Mouse (Mus musculus) liver, embryonic 11.5 days (tissue): ENCODE results near the gene 4921524J17Rik. TPM values are rescaled to one million over a fixed set of nuclear protein-coding genes. Genes with fewer than 3 reads are reported as not detected.
A peak's percentile ranks its signal among the peaks of the same experiment; 100 is the strongest.

Source experiments
- ATAC-seq: fragments of 200-750 bp; cut with Nextera tagmentation; replicated peaks from 2 replicates; pipeline ENCODE4 v1.8.0; 2017; ENCODE audit warnings: moderate number of reproducible peaks, mild to moderate bottlenecking, moderate TSS enrichment, moderate library complexity; ENCODE audit not compliant: low FRiP score
- DNase-seq: peaks from one replicate; pipeline ENCODE4 v3.0.0-alpha.2; 2017; ENCODE audit warnings: low spot score
- H3K27ac ChIP-seq: fragments of 300-500 bp; sonication (generic); 2 replicates; pipeline ENCODE4 v1.5.1; 2014; ENCODE audit warnings: mild to moderate bottlenecking, low read depth, low read length, control low read depth
- H3K27me3 ChIP-seq: fragments of 300-500 bp; sonication (generic); replicated peaks from 2 replicates; pipeline ENCODE4 v1.6.1; 2014; ENCODE audit warnings: low read length, mixed read lengths; ENCODE audit not compliant: control insufficient read depth, insufficient read depth
- H3K36me3 ChIP-seq: fragments of 300-500 bp; sonication (generic); 2 replicates; pipeline ENCODE4 v1.6.1; 2014; ENCODE audit warnings: mild to moderate bottlenecking, low read length, moderate library complexity, mixed read lengths; ENCODE audit not compliant: control insufficient read depth, insufficient read depth
- H3K4me1 ChIP-seq: fragments of 300-500 bp; sonication (generic); replicated peaks from 2 replicates; pipeline ENCODE4 v1.6.1; 2014; ENCODE audit warnings: low read length, mixed read lengths; ENCODE audit not compliant: control insufficient read depth, insufficient read depth
- H3K4me2 ChIP-seq: fragments of 300-500 bp; sonication (generic); 2 replicates; pipeline ENCODE4 v1.6.1; 2014; ENCODE audit warnings: mild to moderate bottlenecking, control low read depth, moderate library complexity
- H3K4me3 ChIP-seq: fragments of 300-500 bp; sonication (generic); 2 replicates; pipeline ENCODE4 v1.5.1; 2014; ENCODE audit warnings: low read depth, low read length, control low read depth
- H3K9ac ChIP-seq: fragments of 300-500 bp; sonication (generic); 2 replicates; pipeline ENCODE4 v1.6.1; 2014; ENCODE audit warnings: low read depth, low read length, control low read depth
- H3K9me3 ChIP-seq: fragments of 300-500 bp; sonication (generic); 2 replicates; pipeline ENCODE4 v1.6.1; 2016; ENCODE audit warnings: low read length, inconsistent platforms, mixed read lengths; ENCODE audit not compliant: control insufficient read depth
- WGBS: fragments of 180-500 bp; shearing (Covaris S2); extraction: QIAGEN DNeasy Blood & Tissue Kit; methylation state at CpG from one replicate; pipeline ENCODE4 v1.1.7; 2014; 5-methylcytosine and 5-hydroxymethylcytosine counted together
- polyA plus RNA-seq: library from polyadenylated mRNA; unstranded; fragments of >200 nt; fragmentation: Nextera tagmentation; extraction: Ambion mirVana; gene quantifications from 2 replicates; pipeline ENCODE4 v1.2.1, GENCODE M21; 2014

The 4921524J17Rik gene
- polyA plus RNA-seq, 1 experiment from 2014 or later, result 38.3 TPM

GRCm38 (mm10) chr8:85472800-85473199 is 40.2 kb upstream of the 4921524J17Rik start:
- no peak overlapping the region for H3K4me2 ChIP-seq
- H3K9ac ChIP-seq, result no peak overlapping the region
- no peaks in the 10 kb centered on the region for H3K27me3 ChIP-seq
- no peaks in the 10 kb centered on the region for H3K36me3 ChIP-seq
- DNase-seq, result no peak
- H3K4me3 ChIP-seq, result no peak overlapping the region
- no peak for ATAC-seq
- H3K4me1 ChIP-seq, result no peaks in the 10 kb centered on the region
- H3K9me3 ChIP-seq, result no peaks in the 10 kb centered on the region
- 68% methylated on average over 6 of the region's 6 CpGs for WGBS
- H3K27ac ChIP-seq, result no peak overlapping the region

- Histone ChIP-seq H3K27me3 (no peaks in the 10 kb centered on the region), H3K9me3 (no peaks in the 10 kb centered on the region), H3K4me1 (no peaks in the 10 kb centered on the region), H3K27ac (no peak overlapping the region), H3K9ac (no peak overlapping the region), H3K4me3 (no peak overlapping the region), H3K36me3 (no peaks in the 10 kb centered on the region), H3K4me2 (no peak overlapping the region)
- ATAC-seq (no peak), DNase-seq (no peak)
- WGBS, result 71% methylated on average over 8 of the region's 8 CpGs
These were observed 38.1 kb upstream of the 4921524J17Rik start for GRCm38 (mm10) chr8:85470753-85471152.

GRCm38 (mm10) chr8:85466056-85466455 is 33.4 kb upstream of the 4921524J17Rik start:
- H3K4me1 ChIP-seq, result peaks cover 2% of the 10 kb centered on the region; the same call in 1 of the 2 replicates
- no peak for ATAC-seq
- no peak overlapping the region for H3K4me2 ChIP-seq
- no peak overlapping the region for H3K4me3 ChIP-seq
- no peak for DNase-seq
- no peak overlapping the region for H3K9ac ChIP-seq
- WGBS, result 75% methylated on average over 4 of the region's 4 CpGs
- no peaks in the 10 kb centered on the region for H3K9me3 ChIP-seq
- no peaks in the 10 kb centered on the region for H3K27me3 ChIP-seq
- H3K36me3 ChIP-seq, result no peaks in the 10 kb centered on the region
- H3K27ac ChIP-seq, result no peak overlapping the region

- H3K4me1 ChIP-seq, result peaks cover 2% of the 10 kb centered on the region; the same call in 1 of the 2 replicates
- no peak overlapping the region for H3K4me3 ChIP-seq
- no peak overlapping the region for H3K9ac ChIP-seq
- no peak for DNase-seq
- no peaks in the 10 kb centered on the region for H3K9me3 ChIP-seq
- no peak overlapping the region for H3K4me2 ChIP-seq
- H3K27me3 ChIP-seq, result no peaks in the 10 kb centered on the region
- no peaks in the 10 kb centered on the region for H3K36me3 ChIP-seq
- no peak for ATAC-seq
- H3K27ac ChIP-seq, result no peak overlapping the region
These were observed 31.7 kb upstream of the 4921524J17Rik start for GRCm38 (mm10) chr8:85464316-85464715.

GRCm38 (mm10) chr8:85462441-85462840 is 29.8 kb upstream of the 4921524J17Rik start:
- Histone ChIP-seq H3K4me3 (no peak overlapping the region), H3K4me1 (peaks cover 6% of the 10 kb centered on the region), H3K9ac (no peak overlapping the region), H3K27ac (no peak overlapping the region), H3K9me3 (no peaks in the 10 kb centered on the region), H3K27me3 (no peaks in the 10 kb centered on the region), H3K36me3 (no peaks in the 10 kb centered on the region), H3K4me2 (no peak overlapping the region)
- WGBS, result 74% methylated on average over 1 of the region's 1 CpGs
- DNase-seq (no peak), ATAC-seq (no peak)

- Histone ChIP-seq H3K27ac (no peak overlapping the region), H3K9ac (no peak overlapping the region), H3K27me3 (no peaks in the 10 kb centered on the region), H3K4me2 (no peak overlapping the region), H3K4me1 (peaks cover 6% of the 10 kb centered on the region), H3K9me3 (no peaks in the 10 kb centered on the region), H3K4me3 (no peak overlapping the region), H3K36me3 (no peaks in the 10 kb centered on the region)
- DNase-seq (no peak), ATAC-seq (no peak)
- 77% methylated on average over 3 of the region's 3 CpGs for WGBS
These were observed 28.7 kb upstream of the 4921524J17Rik start for GRCm38 (mm10) chr8:85461377-85461776.

- H3K27ac ChIP-seq, result no peak overlapping the region
- no peak overlapping the region for H3K4me3 ChIP-seq
- H3K9ac ChIP-seq, result no peak overlapping the region
- no peaks in the 10 kb centered on the region for H3K36me3 ChIP-seq
- no peaks in the 10 kb centered on the region for H3K27me3 ChIP-seq
- WGBS, result 44% methylated on average over 5 of the region's 5 CpGs
- no peaks in the 10 kb centered on the region for H3K9me3 ChIP-seq
- no peak for ATAC-seq
- peaks cover 6% of the 10 kb centered on the region for H3K4me1 ChIP-seq
- no peak overlapping the region for H3K4me2 ChIP-seq
- DNase-seq, result no peak
These were observed 28.2 kb upstream of the 4921524J17Rik start for GRCm38 (mm10) chr8:85460804-85461203.

- Histone ChIP-seq H3K4me1 (peaks cover 6% of the 10 kb centered on the region), H3K36me3 (no peaks in the 10 kb centered on the region), H3K9ac (no peak overlapping the region), H3K9me3 (no peaks in the 10 kb centered on the region), H3K27ac (no peak overlapping the region), H3K4me2 (no peak overlapping the region), H3K4me3 (no peak overlapping the region), H3K27me3 (no peaks in the 10 kb centered on the region)
- DNase-seq (no peak), ATAC-seq (peak; percentile 47; the same call in 1 of the 2 replicates)
- WGBS, result 45% methylated on average over 3 of the region's 3 CpGs
These were observed 26.9 kb upstream of the 4921524J17Rik start for GRCm38 (mm10) chr8:85459582-85459981.

GRCm38 (mm10) chr8:85456536-85456935 is 23.9 kb upstream of the 4921524J17Rik start:
- Histone ChIP-seq H3K27ac (no peak overlapping the region), H3K36me3 (no peaks in the 10 kb centered on the region), H3K27me3 (no peaks in the 10 kb centered on the region), H3K9me3 (no peaks in the 10 kb centered on the region), H3K4me1 (peaks cover 4% of the 10 kb centered on the region), H3K4me3 (no peak overlapping the region), H3K4me2 (no peak overlapping the region), H3K9ac (no peak overlapping the region)
- DNase-seq, result peak; percentile 57
- 10% methylated on average over 14 of the region's 14 CpGs for WGBS
- no peak for ATAC-seq
